Comparison of ENCODE assay signal across 10 mouse cellular contexts in genomic region chr11:97149026-97149425, GRCm38 (mm10). TPM values are rescaled to one million over a fixed set of nuclear protein-coding genes. Genes with fewer than 3 reads are reported as not detected.
A peak's percentile ranks its signal among the peaks of the same experiment; 100 is the strongest.
DNase-seq lines count a peak whose midpoint lies in the region; ATAC-seq and TF ChIP-seq lines count a peak whose summit lies in the region.
"Had no signal": no experiment of that assay in that cellular context is flagged by ENCODE, and none has a peak within 500 bp of the region (broad histone marks: within the 10 kb centered on the region; RNA-seq: fewer than 3 reads in every experiment).

No protein-coding gene starts in this region.

- H3K4me1 ChIP-seq in heart, embryonic 10.5 days, result peaks cover 74% of the 10 kb centered on the region
- no peaks in the 10 kb centered on the region for H3K4me1 ChIP-seq in ES-Bruce4 (ENCODE audit: control insufficient read depth, insufficient read depth, low read length)
- peaks cover 24% of the 10 kb centered on the region; the same call in 1 of the 2 replicates for H3K4me1 ChIP-seq in heart, postnatal 0 days (ENCODE audit: control insufficient read depth, insufficient read depth)
- peaks cover 24% of the 10 kb centered on the region for H3K4me1 ChIP-seq in liver, embryonic 15.5 days (replicated peaks)

- peak overlapping the region; percentile 83 for H3K4me3 ChIP-seq in heart, embryonic 10.5 days
- H3K4me3 ChIP-seq in ES-Bruce4 (ENCODE audit: low read depth, low read length), result peak overlapping the region; percentile 10; the same call in 1 of the 2 replicates
- peak overlapping the region; percentile 85 for H3K4me3 ChIP-seq in heart, postnatal 0 days (ENCODE audit: low read depth, low read length)
- peak overlapping the region; percentile 61 for H3K4me3 ChIP-seq in liver, embryonic 15.5 days (replicated peaks)

- H3K4me2 ChIP-seq in heart, postnatal 0 days (ENCODE audit: low read depth, low read length), result peak overlapping the region; percentile 99
- H3K4me2 ChIP-seq in liver, embryonic 15.5 days, result peak overlapping the region; percentile 76

- 17% methylated on average over 9 of the region's 9 CpGs for WGBS in heart, embryonic 10.5 days
- WGBS in heart, postnatal 0 days, result 42% methylated on average over 9 of the region's 9 CpGs
- 42% methylated on average over 9 of the region's 9 CpGs for WGBS in liver, embryonic 15.5 days (ENCODE audit: insufficient replicate concordance)

- H3K27me3 ChIP-seq in heart, embryonic 10.5 days (ENCODE audit: insufficient read depth, poor library complexity, severe bottlenecking), result peaks cover 32% of the 10 kb centered on the region
- no peaks in the 10 kb centered on the region for H3K27me3 ChIP-seq in ES-Bruce4 (ENCODE audit: control insufficient read depth, insufficient read depth, low read length, poor library complexity, severe bottlenecking)
- H3K27me3 ChIP-seq in heart, postnatal 0 days (ENCODE audit: control insufficient read depth, insufficient read depth, low read length), result peaks cover 3% of the 10 kb centered on the region; the same call in 1 of the 2 replicates
- H3K27me3 ChIP-seq in liver, embryonic 15.5 days, result peaks cover 71% of the 10 kb centered on the region

- ATAC-seq in heart, postnatal 0 days (ENCODE audit: insufficient read depth, low read depth), result no peak
- ATAC-seq in liver, embryonic 15.5 days (ENCODE audit: insufficient read depth), result no peak

- no peak for DNase-seq in heart, embryonic 10.5 days (ENCODE audit: low spot score)
- DNase-seq in heart, postnatal 14 days, result no peak
- no peak for DNase-seq in heart, postnatal 0 days (ENCODE audit: low spot score)
- no peak for DNase-seq in spleen, adult 12 weeks (ENCODE audit: low spot score)
- no peak for DNase-seq in thymus, postnatal 36 days
- DNase-seq in urinary bladder, adult 2 months (ENCODE audit: low spot score), result no peak
- DNase-seq: adrenal gland, adult 2 months had no signal

- TF ChIP-seq POLR2A in ES-Bruce4 (IDR thresholded peaks at IDR 0.05; ENCODE audit: insufficient read depth, low read length), result no peak

- intact Hi-C loops in heart, postnatal 14 days (cut with DNase I), result loop anchor here (2.0 kb wide), 1 partner anchor 48 kb away; no protein-coding TSS in a partner anchor

- TF ChIP-seq CTCF in ES-Bruce4 (IDR thresholded peaks at IDR 0.05; ENCODE audit: low read depth, low read length), result no peak
- TF ChIP-seq CTCF in heart, postnatal 0 days (IDR thresholded peaks at IDR 0.05; ENCODE audit: low read depth), result no peak

- H3K27ac ChIP-seq in heart, embryonic 10.5 days, result peak overlapping the region; percentile 93
- no peak overlapping the region for H3K27ac ChIP-seq in ES-Bruce4 (ENCODE audit: insufficient read depth, low read length)
- peak overlapping the region; percentile 91 for H3K27ac ChIP-seq in heart, postnatal 0 days (ENCODE audit: low read depth)
- no peak overlapping the region for H3K27ac ChIP-seq in liver, embryonic 15.5 days (replicated peaks)

- no peak overlapping the region for H3K9ac ChIP-seq in ES-Bruce4 (ENCODE audit: low read depth, poor library complexity, severe bottlenecking)
- no peak overlapping the region for H3K9ac ChIP-seq in heart, postnatal 0 days (replicated peaks; ENCODE audit: low read depth, low read length)
- no peak overlapping the region for H3K9ac ChIP-seq in liver, embryonic 15.5 days

- H3K9me3 ChIP-seq in heart, embryonic 10.5 days, result no peaks in the 10 kb centered on the region
- no peaks in the 10 kb centered on the region for H3K9me3 ChIP-seq in ES-Bruce4 (replicated peaks; ENCODE audit: control insufficient read depth, insufficient read depth, low read length, poor library complexity, severe bottlenecking)
- H3K9me3 ChIP-seq in heart, postnatal 0 days (replicated peaks; ENCODE audit: control insufficient read depth, low read length), result no peaks in the 10 kb centered on the region
- no peaks in the 10 kb centered on the region for H3K9me3 ChIP-seq in liver, embryonic 15.5 days (replicated peaks)

- TF ChIP-seq EP300 in ES-Bruce4 (IDR thresholded peaks at IDR 0.05; ENCODE audit: insufficient read depth, low read depth, low read length), result no peak
- no peak for TF ChIP-seq EP300 in heart, postnatal 0 days (IDR thresholded peaks at IDR 0.05; ENCODE audit: low read depth)

- H3K36me3 ChIP-seq in heart, embryonic 10.5 days, result peaks cover 27% of the 10 kb centered on the region
- H3K36me3 ChIP-seq in ES-Bruce4 (ENCODE audit: control insufficient read depth, insufficient read depth, low read length, poor library complexity, severe bottlenecking), result no peaks in the 10 kb centered on the region
- 0 out of 2 replicates have a peak, but pooled peaks cover 3% of the 10 kb centered on the region for H3K36me3 ChIP-seq in heart, postnatal 0 days (replicated peaks; ENCODE audit: control insufficient read depth, insufficient read depth, low read length)
- H3K36me3 ChIP-seq in liver, embryonic 15.5 days (replicated peaks), result no peaks in the 10 kb centered on the region

RNA-seq across cellular contexts. Expression of gene Tbkbp1, which starts 2.3 kb away (rescaled TPM):
- 7.6 and 8.4 TPM in 2 replicates for polyA plus RNA-seq in heart, embryonic 10.5 days (2016; fragmentation: Nextera tagmentation; extraction: Ambion mirVana)
- 10 to 100 TPM; 13.4 to 15.8 TPM for total RNA-seq in heart, postnatal 14 days (2021)
- 5.4 and 6.1 TPM in 2 replicates for polyA plus RNA-seq in ES-Bruce4 (2011; ENCODE audit: insufficient read depth, insufficient read length, low read depth, missing spikeins)
- 8.9 and 27.8 TPM in 2 replicates for total RNA-seq in heart, postnatal 0 days (2014; rRNA removed; ENCODE audit: low replicate concordance)
- 2.8 and 3.4 TPM in 2 replicates for polyA plus RNA-seq in heart, postnatal 0 days (2015; fragmentation: Nextera tagmentation; extraction: Ambion mirVana)
- 1.9 and 2.1 TPM in 2 replicates for polyA plus RNA-seq in liver, embryonic 15.5 days (2015; fragmentation: Nextera tagmentation; extraction: Ambion mirVana)
- 21.3 and 31.5 TPM in 2 replicates for polyA plus RNA-seq in urinary bladder, adult 2 months (2012; rRNA removed)

RNA-seq across cellular contexts. Expression of gene Tbx21, which starts 33.9 kb away (rescaled TPM):
- polyA plus RNA-seq in heart, embryonic 10.5 days (2016; fragmentation: Nextera tagmentation; extraction: Ambion mirVana), result 0.21 TPM in 1 of 2 replicates, not detected in the other
- total RNA-seq in heart, postnatal 14 days (2021), result under 1 TPM in 1 of 2 experiments, not detected in 1; 0.12 TPM
- 0.24 TPM in 1 of 2 replicates, not detected in the other for polyA plus RNA-seq in ES-Bruce4 (2011; ENCODE audit: insufficient read depth, insufficient read length, low read depth, missing spikeins)
- total RNA-seq in heart, postnatal 0 days (2014; rRNA removed; ENCODE audit: low replicate concordance), result not detected in 2 replicates
- polyA plus RNA-seq in heart, postnatal 0 days (2015; fragmentation: Nextera tagmentation; extraction: Ambion mirVana), result not detected in 2 replicates
- polyA plus RNA-seq in liver, embryonic 15.5 days (2015; fragmentation: Nextera tagmentation; extraction: Ambion mirVana), result 0.08 and 0.15 TPM in 2 replicates
- polyA plus RNA-seq in urinary bladder, adult 2 months (2012; rRNA removed), result 1.1 and 1.4 TPM in 2 replicates
- polyA plus RNA-seq: C2C12 had no signal

RNA-seq across cellular contexts. Expression of gene Kpnb1, which starts 38.7 kb away (rescaled TPM):
- 50.6 and 72.2 TPM in 2 replicates for polyA plus RNA-seq in heart, embryonic 10.5 days (2016; fragmentation: Nextera tagmentation; extraction: Ambion mirVana)
- total RNA-seq in heart, postnatal 14 days (2021), result 10 to 100 TPM; 86.3 to 94.8 TPM
- polyA plus RNA-seq in ES-Bruce4 (2011; ENCODE audit: insufficient read depth, insufficient read length, low read depth, missing spikeins), result 316 and 345 TPM in 2 replicates
- 68.2 and 74.8 TPM in 2 replicates for total RNA-seq in heart, postnatal 0 days (2014; rRNA removed; ENCODE audit: low replicate concordance)
- 17.9 and 18.4 TPM in 2 replicates for polyA plus RNA-seq in heart, postnatal 0 days (2015; fragmentation: Nextera tagmentation; extraction: Ambion mirVana)
- 18.4 and 18.6 TPM in 2 replicates for polyA plus RNA-seq in liver, embryonic 15.5 days (2015; fragmentation: Nextera tagmentation; extraction: Ambion mirVana)
- polyA plus RNA-seq in urinary bladder, adult 2 months (2012; rRNA removed), result 70.8 and 80.2 TPM in 2 replicates

Comparison
In these comparisons a context has a peak if more than half of its experiments do, and no peak if none do; other contexts are left out.
1. H3K27ac ChIP-seq: peak in heart, embryonic 10.5 days (single experiment) and heart, postnatal 0 days (single experiment); none in ES-Bruce4 (single experiment) and liver, embryonic 15.5 days (single experiment).
2. H3K4me3 ChIP-seq: peak in every context shown above with its lines; median percentile 85 in heart, postnatal 0 days; 83 in heart, embryonic 10.5 days; 61 in liver, embryonic 15.5 days; 10 in ES-Bruce4.